Mouse (Mus musculus) heart, adult 18-20 months (tissue): ENCODE measurements around the gene Ppwd1. TPM values are rescaled to one million over a fixed set of nuclear protein-coding genes. Genes with fewer than 3 reads are reported as not detected.
"Not testable (repeated sequence)": the region's sequence is repeated elsewhere in the genome, so short reads cannot be mapped to it uniquely, and the experiment has no call there.

Source experiments
- DNase-seq, 2 experiments: peaks; one replicate each; pipeline ENCODE4 v3.0.0; 2021 to 2022; ENCODE audit warnings: mixed read lengths in 1 of 2
- long read RNA-seq, 2 experiments: library from polyadenylated mRNA; stranded (forward); transcript quantifications; one replicate each; pipeline ENCODE4 v2.0.0; 2021
- total RNA-seq, 2 experiments: library from RNA; stranded (reverse); gene quantifications; 2 replicates each; pipeline ENCODE4 v1.2.3; 2021

Ppwd1 gene
- 1 to 10 TPM; 6.2 to 7.1 TPM for total RNA-seq
- long read RNA-seq, experiment 1, partial matches to known transcripts, result 0 of 5 reads
- long read RNA-seq, experiment 1, other reads (novel, unspliced or antisense), result 1 of 5 reads
- long read RNA-seq, experiment 2, result 0 reads

DNA sequence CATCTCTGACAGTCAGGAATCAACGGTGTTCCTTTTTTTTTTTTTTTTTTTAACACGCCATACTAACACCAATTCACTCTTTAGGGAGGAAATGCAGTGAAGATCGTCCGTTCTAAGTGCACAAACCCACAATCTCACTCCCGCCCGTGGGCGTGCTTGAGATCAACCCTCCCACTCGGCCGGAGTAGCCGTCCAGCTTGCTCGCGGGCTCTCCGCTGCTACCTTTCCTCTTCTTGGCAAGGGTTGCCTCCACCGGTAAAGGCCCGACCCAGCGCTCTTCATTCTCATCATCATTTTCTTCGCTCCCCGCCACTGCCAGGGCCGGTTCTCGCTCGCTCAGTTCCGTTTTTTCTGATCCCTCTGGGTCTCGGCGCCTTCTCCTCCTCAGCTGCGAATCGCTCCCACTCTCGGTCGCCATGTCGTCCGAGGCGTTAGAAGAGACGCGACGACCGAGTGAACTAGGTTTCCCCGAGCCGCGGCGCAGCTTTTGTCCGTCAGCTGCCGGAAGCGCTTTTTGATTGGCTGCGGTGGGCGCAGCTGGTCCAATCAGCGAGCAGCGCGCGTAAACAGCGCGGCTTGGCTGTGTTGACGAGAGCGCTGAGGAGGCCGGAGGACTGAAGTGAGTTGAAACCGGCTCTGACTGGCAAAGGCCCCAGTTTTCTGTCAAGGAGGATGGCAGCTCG is at the start of gene Ppwd1, which contains the start of gene Cenpk:
TSS of gene Ppwd1 (minus strand) at position 460 of the 683 bp plus-strand sequence.
TSS of gene Cenpk (plus strand) at position 228 of the 683 bp plus-strand sequence.
- peak; percentile 97 to 98 for DNase-seq

- DNase-seq, result no peak
These were observed 30.4 kb upstream of the Ppwd1 start for GRCm38 (mm10) chr13:104258997-104259396.

DNA sequence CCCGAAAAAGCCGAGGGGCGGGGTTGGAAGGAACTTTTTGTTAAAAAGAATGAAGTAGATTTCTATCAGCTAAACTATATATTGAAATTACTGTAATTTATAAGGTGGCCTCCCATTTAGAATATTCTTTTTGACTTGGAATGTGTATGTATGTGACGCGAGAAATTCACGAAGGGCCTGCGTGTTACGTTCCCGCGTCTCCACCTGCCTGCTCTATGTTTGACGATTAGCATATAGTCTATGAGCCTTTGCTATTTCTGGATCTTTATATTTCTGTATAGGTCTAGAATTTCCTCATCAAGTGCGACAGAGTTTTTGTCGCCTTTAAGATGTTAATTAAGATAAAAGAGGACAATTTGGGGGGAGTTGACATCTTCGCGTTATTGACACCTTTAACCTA is 538 bp upstream of the Ppwd1 start:
- no peak for DNase-seq

GRCm38 (mm10) chr13:104227478-104227877 is 1.2 kb downstream of the Ppwd1 start:
- no peak for DNase-seq

- DNase-seq, result no peak
These were observed 24.3 kb downstream of the Ppwd1 start for GRCm38 (mm10) chr13:104204313-104204712.

- DNase-seq, result not testable (repeated sequence)
These were observed 32.8 kb downstream of the Ppwd1 start for GRCm38 (mm10) chr13:104195891-104196290.

DNA sequence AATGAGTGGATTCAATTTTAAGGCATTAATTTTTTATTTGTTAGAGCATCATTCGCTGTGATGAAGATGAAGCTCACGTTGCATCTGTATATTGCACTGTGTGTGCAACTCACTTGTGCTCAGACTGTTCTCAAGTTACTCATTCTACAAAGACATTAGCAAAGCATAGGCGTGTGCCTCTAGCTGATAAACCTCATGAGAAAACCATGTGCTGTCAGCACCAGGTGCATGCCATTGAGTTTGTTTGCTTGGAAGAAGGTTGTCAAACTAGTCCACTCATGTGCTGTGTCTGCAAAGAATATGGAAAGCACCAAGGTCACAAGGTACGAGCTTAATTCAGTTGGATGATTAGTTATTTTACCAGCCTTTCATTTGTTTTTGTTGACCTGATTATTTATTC is 41.3 kb downstream of the Ppwd1 start:
- DNase-seq, result no peak

DNA sequence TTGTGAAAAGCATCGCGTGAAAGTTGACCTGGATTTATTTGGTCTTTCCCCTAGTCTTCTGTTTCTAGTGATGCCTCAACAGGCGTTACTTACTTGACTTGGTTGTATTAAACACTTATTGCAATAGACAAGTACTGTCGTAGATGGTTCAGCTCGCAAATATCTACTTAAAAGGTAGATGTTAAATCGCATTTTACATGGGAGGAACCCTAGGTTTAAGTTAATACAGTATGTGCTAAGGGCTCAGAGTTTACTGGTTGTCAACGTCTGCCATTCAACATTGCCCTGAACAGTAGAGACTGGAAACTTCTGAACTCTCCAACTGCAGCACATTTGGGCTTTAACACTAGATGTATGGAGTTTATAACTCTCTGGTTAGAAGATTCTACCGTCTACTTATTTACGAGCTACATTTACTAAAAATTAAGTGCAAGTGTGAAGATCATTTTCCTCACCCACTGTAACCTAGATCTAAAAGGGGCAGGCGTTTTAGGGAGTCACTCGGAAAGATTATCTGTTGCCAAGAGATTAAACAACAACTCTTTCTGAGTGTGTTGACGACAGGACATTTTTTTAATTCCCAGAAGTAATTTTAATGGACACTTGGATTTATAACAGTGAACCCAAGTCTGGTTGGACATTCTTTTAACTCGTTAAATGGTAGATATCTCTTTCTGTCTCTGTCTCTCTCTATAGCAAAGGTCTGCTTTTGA is 49.3 kb downstream of the Ppwd1 start:
- no peak for DNase-seq

- DNase-seq, result peak; percentile 98 to 99
These were observed 50.0 kb downstream of the Ppwd1 start, which contains the start of gene Trim23 for GRCm38 (mm10) chr13:104178650-104179121. Gene Trim23 (plus strand): TSS chr13:104178797.

GRCm38 (mm10) chr13:104177796-104178649 is 50.6 kb downstream of the Ppwd1 start, which contains the start of gene Trappc13:
Gene Trappc13 (minus strand): TSS chr13:104178469.
- DNase-seq, result no peak

DNA sequence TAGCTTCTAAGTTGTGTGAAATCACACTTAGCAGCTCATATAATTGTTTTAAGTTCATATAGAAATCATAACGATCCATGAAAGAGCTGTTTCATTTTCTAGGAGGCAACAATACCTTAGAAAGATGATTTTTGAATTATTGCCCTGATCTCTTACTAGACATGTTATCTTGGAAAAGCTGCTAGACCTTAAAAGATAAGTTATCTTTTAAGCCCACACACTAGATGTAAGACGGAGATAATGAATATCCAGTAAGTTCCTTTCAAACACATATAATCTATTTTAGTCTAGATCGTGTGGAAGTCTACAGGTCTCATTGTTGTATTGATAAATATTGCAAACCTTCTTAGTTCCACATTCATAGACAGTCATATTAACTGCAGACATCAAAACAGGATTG is 51.8 kb downstream of the Ppwd1 start:
- DNase-seq, result no peak

- no peak for DNase-seq
These were observed 56.1 kb downstream of the Ppwd1 start for GRCm38 (mm10) chr13:104172498-104172897.

DNA sequence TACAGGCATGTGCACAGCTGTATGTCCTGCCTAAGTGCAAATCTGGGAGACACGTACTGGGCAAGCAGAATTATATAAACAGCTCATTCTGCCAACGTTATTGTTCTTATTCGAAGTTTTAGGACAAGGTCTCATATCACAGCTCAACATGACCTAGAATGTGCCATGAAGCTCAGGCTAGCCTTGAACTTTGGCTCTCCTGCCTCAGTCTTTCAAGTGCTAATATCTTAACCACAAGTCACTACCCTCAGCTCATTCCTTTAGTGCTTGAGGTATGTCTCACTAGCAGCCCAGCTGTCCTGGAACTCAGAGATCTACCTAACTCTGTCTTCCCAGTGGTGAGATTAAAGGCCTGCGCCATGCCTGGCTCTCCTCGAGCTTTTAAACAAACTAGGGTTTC is 56.9 kb downstream of the Ppwd1 start:
- DNase-seq, result no peak

DNA sequence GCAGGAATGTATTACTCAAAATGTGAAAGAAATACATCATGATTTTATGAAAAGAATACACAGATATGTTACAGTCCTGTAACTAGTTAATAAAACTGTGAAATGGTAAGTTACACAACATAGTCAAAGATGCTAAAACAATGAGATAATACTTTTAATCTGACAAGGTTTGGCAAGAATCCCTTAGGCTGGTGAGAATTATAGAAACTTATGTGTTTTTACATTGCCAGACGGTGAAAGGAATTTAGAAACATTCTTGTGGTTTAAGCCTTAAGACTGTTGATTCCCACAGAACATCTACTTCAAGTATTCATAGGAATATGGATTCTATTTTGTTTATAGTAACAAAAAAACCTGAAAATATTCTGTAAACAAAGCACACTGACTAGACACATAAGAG is 73.0 kb downstream of the Ppwd1 start:
- no peak for DNase-seq

Other genes starting within 250 kb of the Ppwd1 start
- 10 to 100 TPM; 11.2 to 14.9 TPM for gene Nln, start 119.2 kb downstream of the Ppwd1 start, total RNA-seq
- under 1 TPM; 0.82 to 0.87 TPM for gene Sgtb, start 119.1 kb downstream of the Ppwd1 start, total RNA-seq
- gene Trappc13, start 50.4 kb downstream of the Ppwd1 start, total RNA-seq, result 10 to 100 TPM; 35.3 to 36.1 TPM
- 10 to 100 TPM; 22.4 to 24.5 TPM for gene Trim23, start 50.0 kb downstream of the Ppwd1 start, total RNA-seq
- under 1 TPM in 1 of 2 experiments, not detected in 1; 0.77 TPM for gene Cenpk, start 232 bp downstream of the Ppwd1 start, total RNA-seq
- gene Adamts6, start 59.0 kb upstream of the Ppwd1 start, total RNA-seq, result 1 to 10 TPM; 1.5 to 3.7 TPM